Mouse (Mus musculus): ENCODE data around the gene Upk3bl.
"Not testable (repeated sequence)": the region's sequence is repeated elsewhere in the genome, so short reads cannot be mapped to it uniquely, and the experiment has no call there.

Gene Upk3bl

GRCm38 (mm10) chr5:136084891-136085651 is 30.8 kb downstream of the Upk3bl start:
- in situ Hi-C loops (cut with MseI, MboI), result no loop called here

- in situ Hi-C loops (cut with MseI, MboI), result no loop called here
Measured at GRCm38 (mm10) chr5:136086290-136086689, 32.0 kb downstream of the Upk3bl start.

- in situ Hi-C loops (cut with MseI, MboI), result no loop called here
Measured at GRCm38 (mm10) chr5:136088821-136089575, 34.7 kb downstream of the Upk3bl start.

GRCm38 (mm10) chr5:136091927-136092326 is 37.6 kb downstream of the Upk3bl start:
- in situ Hi-C loops (cut with MseI, MboI), result no loop called here

GRCm38 (mm10) chr5:136094249-136095010 is 40.1 kb downstream of the Upk3bl start:
- in situ Hi-C loops (cut with MseI, MboI), result no loop called here

- in situ Hi-C loops (cut with MseI, MboI), result no loop called here
Measured at GRCm38 (mm10) chr5:136095089-136095488, 40.8 kb downstream of the Upk3bl start.

GRCm38 (mm10) chr5:136098536-136098935 is 44.2 kb downstream of the Upk3bl start:
- in situ Hi-C loops (cut with MseI, MboI), result no loop called here

GRCm38 (mm10) chr5:136102099-136102820 is 48.0 kb downstream of the Upk3bl start:
- in situ Hi-C loops (cut with MseI, MboI), result no loop called here

- in situ Hi-C loops (cut with MseI, MboI), result no loop called here
Measured at GRCm38 (mm10) chr5:136104511-136104910, 50.2 kb downstream of the Upk3bl start.

- in situ Hi-C loops (cut with MseI, MboI), result no loop called here
Measured at GRCm38 (mm10) chr5:136108486-136108885, 54.2 kb downstream of the Upk3bl start.

GRCm38 (mm10) chr5:136109042-136109441 is 54.8 kb downstream of the Upk3bl start:
- in situ Hi-C loops (cut with MseI, MboI), result no loop called here

GRCm38 (mm10) chr5:136113546-136113945 is 59.3 kb downstream of the Upk3bl start:
- in situ Hi-C loops (cut with MseI, MboI), result not testable (repeated sequence)

Data from mouse trophoblast stem cell (cell line).